ENCODE assay signal across 10 mouse cellular contexts in genomic region chr2:33772439-33772838, GRCm38 (mm10).
DNase-seq lines count a peak whose midpoint lies in the region; ATAC-seq lines count a peak whose summit lies in the region.
"Had no signal": no experiment of that assay in that cellular context is flagged by ENCODE, and none has a peak within 500 bp of the region (broad histone marks: within the 10 kb centered on the region; RNA-seq: fewer than 3 reads in every experiment).

No protein-coding gene starts in this region.

- H3K27me3 ChIP-seq in midbrain, embryonic 12.5 days = no peaks in the 10 kb centered on the region

- H3K4me2 ChIP-seq in midbrain, embryonic 12.5 days (replicated peaks) = no peak overlapping the region

- peaks cover 2% of the 10 kb centered on the region; the same call in 1 of the 2 replicates for H3K9me3 ChIP-seq in midbrain, embryonic 12.5 days

- 0 out of 2 replicates have a peak overlapping the region, but pooled peaks have one; percentile 17 for H3K9ac ChIP-seq in midbrain, embryonic 12.5 days (replicated peaks)

- peak; percentile 73 for DNase-seq in cerebellum, postnatal 10 days
- DNase-seq in cerebellum, adult 11 months = no peak
- DNase-seq in embryo, embryonic 11 days = peak; percentile 41
- peak; percentile 17 for DNase-seq in gastrocnemius, postnatal 25 days
- DNase-seq in liver = no peak
- DNase-seq in cerebellum, postnatal 4 days (ENCODE audit: low spot score in 2 of 2) = no peak
- DNase-seq: lung, adult 2 months had no signal

- H3K4me1 ChIP-seq in midbrain, embryonic 12.5 days = peaks cover 20% of the 10 kb centered on the region

- 59% methylated on average over 9 of the region's 9 CpGs for WGBS in midbrain, embryonic 12.5 days

- peak overlapping the region; percentile 54 for H3K27ac ChIP-seq in midbrain, embryonic 12.5 days (replicated peaks)

- peaks cover 15% of the 10 kb centered on the region for H3K36me3 ChIP-seq in midbrain, embryonic 12.5 days

- H3K4me3 ChIP-seq in midbrain, embryonic 12.5 days = no peak overlapping the region
- H3K4me3 ChIP-seq: erythroblast, embryonic 14.5 days had no signal

- no peak for ATAC-seq in midbrain, embryonic 12.5 days (ENCODE audit: low FRiP score, low read depth)
- ATAC-seq in megakaryocyte, adult 5-6 weeks (ENCODE audit: poor library complexity, severe bottlenecking) = no peak

Comparison
In these comparisons a context has a peak if more than half of its experiments do, and no peak if none do; other contexts are left out.
1. DNase-seq: peak in cerebellum, postnatal 10 days (2 of 2), embryo, embryonic 11 days (single experiment) and gastrocnemius, postnatal 25 days (single experiment); none in cerebellum, adult 11 months (single experiment), liver (single experiment) and cerebellum, postnatal 4 days (0 of 2).